Mouse (Mus musculus) spleen, adult 2 months (tissue): ENCODE measurements around the gene Pdcd11.

Experiments used
- CTCF ChIP-seq: fragments of 200-500 bp; IDR thresholded peaks from 2 replicates; pipeline ENCODE4 v1.5.1; 2011; ENCODE audit warnings: mild to moderate bottlenecking, inconsistent platforms; ENCODE audit not compliant: insufficient read depth, insufficient read length, insufficient replicate concordance; ENCODE audit errors: extremely low read depth
- POLR2A ChIP-seq: fragments of 200-500 bp; IDR thresholded peaks from 2 replicates; pipeline ENCODE4 v1.6.1; 2011; ENCODE audit warnings: low read depth, low read length, inconsistent platforms

DNA sequence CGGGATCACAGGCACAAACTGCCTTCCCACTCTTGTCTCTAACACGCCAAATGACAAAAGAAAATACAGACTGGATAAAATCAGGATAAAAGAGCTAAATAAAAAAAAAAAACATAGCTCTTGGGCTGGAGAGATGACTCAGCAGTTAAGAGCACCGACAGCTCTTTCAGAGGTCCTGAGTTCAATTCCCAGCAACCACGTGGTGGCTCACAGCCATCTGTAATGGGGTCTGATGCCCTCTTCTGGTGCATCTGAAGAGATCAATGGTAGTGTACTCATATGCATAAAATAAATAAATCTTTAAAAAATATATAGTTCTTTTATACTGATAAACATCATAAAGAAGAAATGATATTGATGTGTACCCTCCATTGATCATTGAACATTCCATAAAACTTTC lies 37.6 kb upstream of the Pdcd11 start:
- TF ChIP-seq CTCF = no peak
- TF ChIP-seq POLR2A = no peak
